Mouse (Mus musculus): ENCODE measurements around the gene Siva1. TPM values are rescaled to one million over a fixed set of nuclear protein-coding genes. Genes with fewer than 3 reads are reported as not detected.

Siva1 gene
- total RNA-seq, 2 experiments from 2014 or later = 113 to 339 TPM

DNA sequence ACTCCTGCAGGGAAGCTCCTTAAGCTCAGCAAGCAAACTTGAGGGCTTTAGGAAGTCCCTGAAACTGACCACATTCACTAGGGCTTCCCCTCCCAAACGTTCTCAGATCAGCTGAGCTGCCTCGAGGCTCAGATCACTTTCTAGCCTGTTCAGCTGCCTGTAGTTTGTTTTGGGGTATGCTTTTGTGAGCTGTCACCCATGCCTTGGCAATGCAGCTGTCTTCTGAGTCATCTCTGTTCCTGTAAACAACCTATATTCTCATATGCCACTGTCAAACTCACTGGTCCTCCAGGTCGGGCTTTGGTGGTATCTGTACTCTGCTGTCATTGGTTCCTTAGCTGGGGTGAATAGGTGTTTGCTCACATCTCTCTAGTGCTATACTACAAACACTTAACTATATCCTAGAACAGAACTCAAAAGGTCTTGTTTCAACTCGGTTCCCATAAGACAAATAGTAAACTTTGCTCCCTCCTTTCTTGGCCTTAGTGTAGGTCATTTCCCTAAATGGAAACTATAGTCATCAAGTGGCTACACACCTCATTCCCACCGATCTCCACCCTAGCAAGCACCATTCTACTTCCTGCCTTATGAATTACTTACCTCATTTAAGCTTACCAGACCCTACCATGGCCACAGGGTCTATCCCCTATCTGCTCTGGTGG is 7.4 kb downstream of the Siva1 start:
- no peak for ATAC-seq (replicated peaks; ENCODE audit: poor library complexity, severe bottlenecking)

DNA sequence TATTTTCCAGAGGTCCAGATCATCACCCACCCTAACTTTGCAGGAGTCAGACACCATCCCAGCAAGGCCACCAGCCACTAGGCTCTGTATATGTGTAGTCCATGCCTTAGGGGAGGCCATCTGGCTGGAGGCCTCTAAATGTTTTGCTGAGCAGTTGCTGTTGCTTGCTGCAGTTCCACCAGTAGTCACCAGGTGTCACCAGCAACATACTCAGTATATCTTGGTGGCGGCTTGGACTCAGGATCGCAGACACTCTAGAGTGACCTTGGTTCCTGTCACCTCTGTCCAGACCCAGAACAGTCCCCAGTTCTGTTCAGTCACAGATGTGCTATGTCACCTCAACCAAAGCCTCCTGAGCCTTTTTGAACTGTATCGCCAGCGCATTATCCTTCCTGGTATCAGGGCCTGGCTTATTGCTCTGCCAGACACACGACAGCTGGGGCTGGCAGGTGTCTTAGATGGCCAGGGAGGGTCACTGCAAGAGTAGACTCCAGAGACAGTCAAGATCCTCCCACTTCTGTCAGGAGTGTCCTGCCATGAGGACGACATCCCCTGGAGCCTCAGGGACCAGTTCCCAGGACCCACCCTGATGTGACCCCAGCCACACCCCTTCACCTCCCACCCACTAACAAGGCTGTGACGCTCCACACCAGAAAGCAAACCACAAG is 8.8 kb downstream of the Siva1 start:
- peak; percentile 69 for ATAC-seq (replicated peaks; ENCODE audit: poor library complexity, severe bottlenecking)

DNA sequence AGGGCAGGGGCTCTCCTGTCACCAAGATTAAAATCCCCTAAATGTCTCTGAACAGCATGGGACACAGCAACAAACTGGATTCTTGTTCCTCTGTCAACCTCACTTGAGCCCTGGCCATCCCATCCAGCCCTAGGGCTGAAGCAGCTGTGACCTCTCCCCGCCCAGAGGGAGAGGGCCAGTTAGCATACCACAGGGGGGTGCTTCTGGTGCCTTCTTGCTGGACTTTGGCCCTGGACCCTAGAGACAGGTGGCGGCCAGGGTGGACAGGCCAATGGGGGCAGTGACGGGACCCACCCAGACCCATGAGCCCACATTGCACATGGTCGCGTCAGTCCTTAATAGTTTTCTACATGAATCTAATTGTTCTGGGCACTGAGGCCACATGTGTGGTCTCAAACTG is 9.6 kb downstream of the Siva1 start:
- ATAC-seq (replicated peaks; ENCODE audit: poor library complexity, severe bottlenecking) = no peak

DNA sequence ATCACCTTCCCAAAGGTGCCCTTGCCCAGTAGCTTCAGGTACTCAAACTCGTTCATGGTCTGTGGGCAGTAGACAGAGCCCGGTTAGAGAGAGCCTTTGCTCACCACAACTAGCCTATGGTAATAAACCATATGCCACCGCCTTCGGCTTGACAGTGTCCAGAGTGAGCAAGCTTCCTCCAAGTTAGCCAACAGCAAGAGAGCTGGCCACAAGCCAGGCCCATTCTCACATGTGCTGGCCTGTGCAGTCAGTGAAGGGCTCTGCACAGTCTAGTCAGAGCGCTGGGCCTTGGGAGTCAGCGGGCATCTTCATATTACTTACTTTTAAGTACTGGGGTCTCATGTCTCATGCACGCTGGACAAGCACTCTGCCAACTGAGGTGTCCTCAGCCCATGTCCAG is 14.1 kb downstream of the Siva1 start:
- ATAC-seq (replicated peaks; ENCODE audit: poor library complexity, severe bottlenecking) = no peak

DNA sequence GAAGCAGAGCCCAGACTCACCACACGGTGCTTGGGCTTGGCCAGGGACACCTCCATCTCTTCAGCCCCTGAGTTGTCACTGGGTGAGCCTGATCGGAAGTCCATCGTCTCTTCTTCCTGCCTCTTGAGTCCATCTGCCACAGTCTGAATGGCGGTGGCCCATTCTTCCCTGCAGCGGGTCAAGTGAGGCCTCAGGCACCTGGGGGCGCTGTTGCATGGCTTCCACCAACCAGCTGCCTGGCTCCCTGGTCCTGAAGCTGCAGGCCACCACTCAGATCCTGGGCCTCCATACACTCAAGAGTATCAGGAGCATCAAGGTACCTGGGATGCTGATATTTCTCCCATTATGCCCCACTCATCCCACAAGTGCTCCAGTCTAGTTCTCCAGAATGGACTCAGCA is 14.6 kb downstream of the Siva1 start:
- ATAC-seq (replicated peaks; ENCODE audit: poor library complexity, severe bottlenecking) = peak; percentile 21; the same call in 1 of the 2 replicates

DNA sequence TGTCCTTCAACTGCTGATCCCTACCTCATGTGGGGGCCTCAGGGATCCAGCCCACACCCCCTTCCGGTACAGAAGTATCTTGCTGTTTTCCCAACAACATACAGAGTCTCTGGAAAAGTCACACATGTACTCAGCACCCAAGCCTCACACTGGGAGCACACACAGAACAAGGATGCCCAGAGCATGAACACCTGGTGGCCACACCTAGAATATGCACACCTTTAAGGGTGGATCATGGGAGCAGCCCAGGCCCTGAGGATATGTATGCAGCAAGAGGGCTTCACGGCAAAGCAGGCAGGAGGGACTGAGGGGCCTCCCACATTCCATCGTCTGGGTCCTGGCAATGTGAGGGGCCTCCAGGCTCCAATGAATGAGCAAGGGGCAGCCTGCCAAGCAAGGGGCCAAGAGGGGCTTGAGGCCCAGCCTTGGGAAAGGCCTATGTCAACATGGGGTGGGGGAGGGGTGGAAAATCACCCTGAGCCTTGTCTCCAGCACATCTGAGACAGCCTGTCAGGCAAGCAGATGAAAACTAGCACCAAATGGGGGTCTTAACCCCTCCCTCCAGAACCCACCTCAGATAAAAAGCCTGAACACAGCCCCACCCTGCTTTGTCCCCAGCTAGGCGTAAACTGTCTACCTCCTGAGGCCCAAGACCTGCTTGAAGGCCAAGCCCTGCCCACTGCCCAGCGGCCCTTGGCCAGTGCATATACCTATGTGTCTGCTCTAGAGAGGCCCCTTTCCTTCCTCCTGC is 16.3 kb downstream of the Siva1 start:
- ATAC-seq (replicated peaks; ENCODE audit: poor library complexity, severe bottlenecking) = no peak

DNA sequence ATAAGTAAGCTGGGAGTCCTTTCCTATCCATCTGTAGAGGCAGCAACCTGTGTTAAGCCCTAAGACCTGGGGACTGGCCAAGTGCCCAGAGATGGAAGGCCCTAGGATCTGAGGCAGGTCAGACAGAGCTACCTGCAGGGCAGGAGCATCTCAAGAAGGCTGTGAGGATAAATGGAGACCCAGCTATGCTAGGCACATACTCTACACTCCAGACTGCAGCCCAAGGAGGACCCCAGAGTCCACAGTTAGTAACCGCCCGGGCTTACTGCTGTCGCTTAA is 16.8 kb downstream of the Siva1 start:
- no peak for ATAC-seq (replicated peaks; ENCODE audit: poor library complexity, severe bottlenecking)

DNA sequence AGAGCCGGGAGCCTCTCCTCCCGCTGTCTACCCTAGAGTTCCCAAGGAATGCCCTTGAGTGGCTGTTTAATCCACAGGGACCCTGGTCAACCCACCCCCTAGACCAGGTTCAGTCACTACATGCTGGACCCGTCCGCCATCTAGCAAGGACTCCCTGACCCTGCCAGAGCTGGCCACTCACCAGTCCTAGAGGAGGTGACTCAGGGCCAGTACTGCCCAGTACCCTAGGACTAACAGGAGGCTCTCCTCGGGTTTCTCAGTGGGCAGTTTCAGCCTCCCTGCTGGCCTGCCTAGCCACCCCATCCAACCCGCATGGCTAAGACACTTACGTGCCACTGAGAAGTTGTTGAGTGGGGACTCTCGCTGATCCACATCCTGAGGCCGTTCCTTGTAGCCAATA is 17.4 kb downstream of the Siva1 start:
- ATAC-seq (replicated peaks; ENCODE audit: poor library complexity, severe bottlenecking) = no peak

DNA sequence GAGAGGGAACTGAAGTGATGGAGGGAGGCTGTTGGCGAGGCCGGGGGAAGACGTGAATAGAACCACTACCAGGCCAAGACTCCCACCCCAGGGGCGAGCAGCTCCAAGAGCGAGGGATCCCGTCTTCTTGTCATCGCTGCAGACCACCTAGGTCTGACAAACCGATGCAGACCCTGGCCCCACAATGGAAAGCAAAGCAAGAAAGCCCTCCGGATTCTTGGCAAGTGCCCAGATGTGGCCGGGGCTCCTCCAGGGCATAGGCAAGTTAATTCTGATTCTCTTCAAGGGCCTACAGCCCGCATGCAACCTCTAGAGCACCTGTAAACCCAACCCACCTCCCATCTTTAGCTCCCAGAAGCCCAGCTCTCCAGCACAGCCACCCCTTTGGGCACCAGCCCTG is 18.8 kb downstream of the Siva1 start:
- no peak for ATAC-seq (replicated peaks; ENCODE audit: poor library complexity, severe bottlenecking)

DNA sequence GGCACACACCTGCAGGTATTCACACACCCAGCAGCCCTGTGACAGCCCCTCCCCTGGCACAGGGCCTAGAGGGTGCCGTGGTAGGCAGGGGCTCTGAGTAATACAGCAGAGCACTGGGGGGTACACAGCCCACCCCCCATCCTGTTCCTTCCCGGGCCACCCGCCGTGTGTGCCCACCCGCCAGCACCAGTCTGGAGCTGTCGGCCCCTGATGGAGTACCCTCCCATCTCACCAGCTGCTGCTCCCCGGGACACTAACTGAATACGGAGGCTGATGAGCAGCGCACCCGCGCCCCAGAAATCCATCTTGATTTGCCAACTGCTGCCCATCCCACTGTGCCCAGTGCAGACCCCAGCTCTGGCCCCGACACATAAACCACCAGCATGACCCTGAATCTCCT is 19.2 kb downstream of the Siva1 start:
- no peak for ATAC-seq (replicated peaks; ENCODE audit: poor library complexity, severe bottlenecking)

DNA sequence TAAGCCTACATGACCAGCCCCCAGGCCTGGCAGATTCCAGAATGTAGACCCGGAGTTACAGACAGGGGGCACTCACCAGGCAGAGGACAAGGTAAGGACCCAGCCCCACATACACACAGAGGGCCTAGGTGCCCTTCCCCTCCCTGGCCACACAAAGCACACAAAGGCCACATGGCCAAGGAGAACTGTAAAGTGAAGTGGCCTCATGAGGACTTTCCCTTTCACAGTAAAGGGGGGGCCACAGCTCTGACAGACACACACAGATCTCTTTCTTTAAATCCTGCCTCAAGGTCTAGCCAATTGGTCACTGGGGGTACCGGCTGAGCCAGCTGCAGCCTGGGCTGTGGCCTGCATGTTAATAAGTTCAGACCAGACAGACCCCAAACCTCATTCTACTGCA is 19.6 kb downstream of the Siva1 start:
- no peak for ATAC-seq (replicated peaks; ENCODE audit: poor library complexity, severe bottlenecking)

DNA sequence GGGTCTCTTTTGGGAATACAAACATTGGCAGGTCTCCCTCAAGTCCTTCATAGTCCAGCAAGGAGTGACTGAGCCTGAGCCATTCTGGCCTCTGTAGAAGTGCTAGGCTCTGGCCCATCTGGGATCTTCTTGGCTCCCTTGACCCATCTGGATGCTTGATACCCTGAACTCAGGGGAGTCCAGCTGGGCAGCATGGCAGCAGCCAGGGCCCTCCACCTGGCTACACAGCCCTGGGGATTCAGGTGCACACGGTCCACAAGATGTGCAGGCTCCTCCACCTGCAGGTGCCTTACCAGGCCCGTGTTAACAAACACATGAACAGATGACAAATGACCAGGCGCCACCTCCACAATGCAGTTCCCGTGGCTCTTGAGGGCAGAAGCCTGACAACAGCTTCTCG is 20.2 kb downstream of the Siva1 start:
- no peak for ATAC-seq (replicated peaks; ENCODE audit: poor library complexity, severe bottlenecking)

DNA sequence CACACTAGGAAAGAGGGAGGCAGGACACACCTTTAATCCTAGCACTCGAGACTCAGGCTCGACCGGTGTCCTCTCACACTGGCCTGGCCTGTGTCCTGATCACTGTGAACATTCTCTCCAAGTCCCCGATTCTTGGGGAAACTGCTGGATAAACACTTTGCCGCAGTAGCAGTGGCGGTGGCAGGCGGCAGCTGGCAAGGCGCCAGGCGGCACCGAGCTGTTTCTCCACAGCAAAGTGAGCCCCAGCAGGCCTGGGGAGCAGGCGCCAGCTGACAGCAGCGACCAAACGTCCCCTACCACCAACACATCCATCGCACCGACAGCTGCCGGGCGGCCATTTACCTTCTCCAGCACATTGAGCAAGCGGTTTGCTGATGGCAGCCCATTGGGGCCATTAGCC is 21.0 kb downstream of the Siva1 start:
- no peak for ATAC-seq (replicated peaks; ENCODE audit: poor library complexity, severe bottlenecking)

DNA sequence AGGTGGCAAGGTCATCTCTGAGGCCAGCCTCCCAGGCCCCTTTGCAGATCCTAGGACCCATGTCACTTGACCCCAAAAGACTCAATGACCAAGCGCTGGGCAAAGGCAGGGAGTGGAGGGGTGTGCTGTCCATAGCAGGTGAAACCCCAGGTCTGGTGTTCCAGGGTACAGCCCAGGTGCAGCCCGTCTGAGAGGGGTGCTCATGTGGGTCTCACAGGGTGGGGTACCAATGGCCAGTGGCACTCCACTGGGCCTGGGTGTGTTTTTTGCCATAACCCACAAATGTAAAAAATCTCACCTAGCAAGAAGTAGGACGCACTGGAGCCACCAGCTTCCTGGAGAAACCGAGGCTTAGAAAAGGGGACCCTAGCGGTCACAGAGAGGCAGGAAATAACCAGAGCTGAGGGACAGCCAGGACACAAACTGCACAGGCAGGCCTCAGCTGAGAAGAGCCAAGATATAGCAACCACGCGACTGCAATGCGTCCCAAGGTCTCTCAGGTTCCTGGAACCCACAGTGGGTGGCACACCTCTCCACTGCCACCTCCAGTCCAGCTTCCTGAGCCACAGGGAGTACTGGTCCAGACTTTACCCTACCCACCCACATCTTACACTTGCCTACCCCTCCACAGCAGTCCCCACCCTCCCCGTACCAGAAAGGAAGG is 21.5 kb downstream of the Siva1 start:
- ATAC-seq (replicated peaks; ENCODE audit: poor library complexity, severe bottlenecking) = no peak

DNA sequence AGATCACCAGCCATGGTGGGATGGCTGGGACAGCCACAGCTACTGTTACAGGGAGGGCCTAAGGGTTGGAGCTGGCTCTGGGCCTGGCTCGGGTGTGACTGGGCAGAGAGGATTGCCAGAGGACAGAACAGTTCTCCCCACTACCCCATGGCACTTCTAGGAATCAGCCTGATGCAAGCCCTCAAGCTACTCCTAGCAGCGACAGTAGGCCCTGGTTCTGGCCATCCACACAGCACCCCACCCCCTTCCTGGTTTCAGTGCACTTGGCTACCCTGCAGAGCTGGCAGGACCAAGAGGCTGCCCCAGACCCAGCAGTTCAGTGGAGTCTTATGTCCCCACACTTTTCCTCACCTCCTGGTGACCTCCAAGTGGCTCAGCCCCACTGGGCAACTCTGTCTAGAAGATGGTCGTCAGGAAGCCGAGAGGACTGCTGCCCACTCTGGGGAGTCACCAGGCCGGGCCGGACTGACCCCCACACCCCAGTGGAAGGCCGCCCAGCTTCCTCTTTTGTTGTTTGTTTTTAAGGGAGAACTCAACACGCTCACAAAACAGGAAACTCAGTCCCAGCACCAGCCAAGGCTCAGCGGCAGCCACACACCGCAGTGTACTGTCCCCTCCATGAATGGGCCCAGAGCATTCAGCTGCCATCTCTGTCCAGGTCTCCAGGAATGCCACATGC is 23.3 kb downstream of the Siva1 start:
- ATAC-seq (replicated peaks; ENCODE audit: poor library complexity, severe bottlenecking) = peak; percentile 51

DNA sequence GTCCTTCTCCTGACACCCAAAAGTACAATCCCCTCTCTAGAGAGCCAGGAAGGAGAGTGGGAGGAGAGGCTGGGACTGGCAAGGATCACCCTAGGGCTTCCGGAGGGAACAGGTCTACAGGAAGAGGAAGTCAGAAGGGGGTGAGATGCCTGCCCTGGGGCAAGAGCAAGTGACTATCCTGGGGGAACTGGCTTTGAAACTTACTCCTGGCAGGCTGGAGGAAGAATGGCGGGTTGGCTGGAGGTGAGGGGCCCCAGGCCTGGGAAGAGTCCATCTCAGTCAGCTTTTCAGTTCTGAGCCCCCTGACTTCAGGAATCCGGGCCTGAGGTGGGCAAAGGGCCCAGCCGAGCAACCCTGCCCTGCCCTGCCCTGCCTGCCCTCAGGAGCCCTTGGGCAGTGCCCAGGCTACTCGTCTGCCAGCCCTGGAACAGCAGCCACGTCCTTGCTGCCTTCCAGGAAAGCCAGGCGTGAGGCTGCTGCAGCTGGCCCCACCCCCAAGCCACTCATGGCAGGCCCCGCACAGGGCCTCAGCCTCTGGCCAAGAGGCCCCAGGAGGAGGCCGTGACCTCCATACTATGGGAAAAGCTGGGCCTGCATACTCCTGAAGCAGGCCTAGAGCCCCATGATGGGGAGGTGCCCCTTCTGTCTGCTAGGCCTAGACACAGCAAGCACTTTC is 26.4 kb downstream of the Siva1 start:
- ATAC-seq (replicated peaks; ENCODE audit: poor library complexity, severe bottlenecking) = no peak

DNA sequence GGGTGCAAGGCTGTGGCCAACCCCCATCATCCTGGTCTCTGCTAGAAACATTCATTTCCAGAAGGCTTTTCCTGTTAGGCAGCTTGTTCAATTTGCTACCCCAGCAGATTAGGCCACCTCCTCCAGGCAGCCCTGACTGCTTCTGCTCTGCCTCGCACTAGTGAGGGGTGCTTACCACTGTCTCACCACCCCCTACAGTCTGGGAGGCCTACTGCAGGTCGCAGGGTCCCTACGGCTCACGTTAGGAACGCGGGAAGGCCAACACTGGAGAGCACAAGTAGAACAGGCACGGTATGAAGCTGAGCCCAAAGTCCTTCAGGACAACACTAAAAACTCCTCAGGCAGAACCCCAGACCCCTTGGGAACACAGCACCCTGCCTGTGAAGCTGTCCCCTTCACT is 27.4 kb downstream of the Siva1 start:
- no peak for ATAC-seq (replicated peaks; ENCODE audit: poor library complexity, severe bottlenecking)

DNA sequence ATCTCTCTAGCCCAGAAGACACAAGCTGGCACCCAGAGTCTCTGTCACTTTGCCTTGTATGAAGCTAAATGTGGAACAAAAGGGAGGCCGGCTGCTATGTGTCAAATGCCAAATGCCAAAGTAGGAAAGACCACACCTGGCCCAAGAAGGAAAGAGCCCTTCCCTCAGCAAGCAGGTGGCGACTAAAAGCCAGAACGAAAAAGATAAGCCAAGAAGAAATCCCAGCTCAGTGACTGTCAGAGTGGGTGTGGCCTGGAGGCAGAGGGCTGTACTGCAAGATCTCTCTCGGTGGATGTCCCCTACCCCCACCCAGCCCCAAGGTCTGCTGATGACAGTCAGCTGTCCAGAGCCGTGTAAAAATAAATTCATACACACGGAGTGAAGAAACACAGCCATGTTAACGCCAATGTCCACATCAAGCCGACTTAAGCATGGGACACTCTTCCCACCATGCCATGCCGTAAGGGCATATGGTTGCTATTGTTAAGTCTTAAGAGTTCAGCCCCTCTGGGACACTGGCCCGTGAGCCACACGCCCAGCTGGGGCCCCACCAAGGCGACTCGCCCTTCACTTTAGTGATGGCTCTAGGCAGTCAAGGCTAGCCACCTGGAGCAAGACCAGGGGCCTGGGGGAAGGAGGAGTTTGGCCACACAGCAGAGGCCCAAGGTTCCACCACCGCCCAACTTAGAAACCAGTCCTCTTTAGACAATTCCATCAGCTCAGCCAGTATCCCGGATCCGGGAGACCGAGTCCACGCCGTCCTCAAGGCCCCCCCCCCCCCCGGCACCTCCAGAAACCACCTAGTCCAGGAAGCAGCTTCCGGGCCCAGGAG is 28.5 kb downstream of the Siva1 start:
- peak; percentile 26 for ATAC-seq (replicated peaks; ENCODE audit: poor library complexity, severe bottlenecking)

DNA sequence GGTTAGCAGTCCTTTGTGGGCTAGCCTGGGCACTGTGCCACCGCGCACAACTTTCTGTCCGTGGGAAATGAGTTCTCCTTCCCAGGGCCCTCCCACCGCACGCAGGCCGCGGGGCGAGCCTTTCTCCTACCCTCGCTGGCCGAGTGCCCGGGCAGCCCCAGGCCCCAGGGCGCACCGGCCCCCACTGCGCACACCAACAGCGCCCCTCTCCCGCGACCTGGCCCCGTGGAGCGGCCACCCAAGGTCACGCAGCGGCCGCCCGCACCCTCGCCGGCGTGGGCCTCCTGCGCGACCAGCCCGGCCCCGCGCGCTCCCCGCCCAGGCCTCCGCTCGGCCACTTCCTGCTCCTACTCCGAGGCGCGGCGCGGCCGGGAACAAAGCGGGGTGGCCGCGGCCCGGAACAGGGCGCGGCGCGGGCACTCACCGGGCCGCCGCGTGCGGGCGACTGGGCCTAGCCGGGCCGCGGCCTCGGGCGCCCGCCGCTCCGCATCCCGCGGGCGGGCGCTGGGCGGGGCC is 29.2 kb downstream of the Siva1 start:
- no peak for ATAC-seq (replicated peaks; ENCODE audit: poor library complexity, severe bottlenecking)

Measured in granulocyte monocyte progenitor cell, adult 5-6 weeks (primary cell).